Mouse (Mus musculus): Measurements from ENCODE around the gene Zfp82. TPM values are rescaled to one million over a fixed set of nuclear protein-coding genes. Genes with fewer than 3 reads are reported as not detected.
"Not testable (repeated sequence)": the region's sequence is repeated elsewhere in the genome, so short reads cannot be mapped to it uniquely, and the experiment has no call there.

The Zfp82 gene
- 3.9 and 4.6 TPM in 2 replicates for polyA plus RNA-seq (2012; ENCODE audit: insufficient read depth, insufficient read length, missing spikeins)

DNA sequence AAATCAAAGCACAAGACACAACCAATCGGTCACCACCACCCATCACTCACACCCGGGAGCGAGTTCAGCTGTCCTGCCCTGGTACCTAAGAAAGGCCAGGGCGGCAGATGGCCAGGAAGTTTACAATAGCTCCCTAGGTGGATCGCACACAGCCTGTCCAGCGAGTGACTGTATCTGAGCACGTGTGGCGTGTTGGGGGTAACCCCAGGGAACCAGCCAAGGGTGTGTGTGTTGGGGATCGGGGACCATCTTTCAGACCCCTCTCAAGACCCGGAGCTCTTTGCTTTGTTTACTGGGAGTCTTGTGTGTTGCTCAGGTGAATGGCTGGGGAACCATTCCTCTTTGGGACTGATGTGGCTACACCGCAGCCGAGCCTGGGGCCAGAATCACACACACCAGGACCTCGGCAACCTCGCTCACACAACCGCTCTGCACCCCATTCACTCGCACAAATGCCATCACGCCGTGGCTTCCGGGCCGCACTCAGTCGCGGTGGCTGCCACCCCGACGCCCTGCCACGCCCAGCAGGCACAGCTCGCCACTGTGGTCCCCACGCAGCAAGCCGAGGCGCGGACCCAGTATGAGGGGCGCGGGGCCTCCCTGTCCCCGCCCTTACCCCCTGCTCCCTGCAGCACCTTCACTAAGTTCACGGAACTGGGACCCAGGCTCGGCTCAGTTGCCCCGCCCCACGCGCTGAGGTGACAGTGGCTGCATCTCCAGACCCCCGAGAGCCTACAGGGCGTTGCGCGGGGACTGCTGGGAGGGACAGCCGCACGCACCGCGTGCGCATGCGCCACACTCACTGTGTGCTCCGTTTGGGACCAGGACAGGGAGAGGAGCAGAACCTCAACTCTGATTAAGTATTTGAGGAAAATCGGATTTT, at the start of gene Zfp82:
Gene Zfp82 (minus strand): TSS at position 755 of the 883 bp plus-strand sequence.
- no peak for TF ChIP-seq POLR2A (IDR thresholded peaks at IDR 0.05; ENCODE audit: borderline replicate concordance, low read depth, low read length)
- TF ChIP-seq CTCF (IDR thresholded peaks at IDR 0.05; ENCODE audit: low read depth, low read length): 0 out of 2 replicates have a peak, but pooled peaks have one; percentile 10
- Histone ChIP-seq H3K27ac (ENCODE audit: insufficient read depth, low read depth, low read length) (peak within 1 kb of the TSS; percentile 11; the same call in 1 of the 2 replicates), H3K4me3 (ENCODE audit: insufficient read depth, low read length) (peak within 1 kb of the TSS; percentile 83), H3K4me1 (ENCODE audit: control insufficient read depth, insufficient read depth, low read length) (no peaks in the 10 kb centered on the region)

DNA sequence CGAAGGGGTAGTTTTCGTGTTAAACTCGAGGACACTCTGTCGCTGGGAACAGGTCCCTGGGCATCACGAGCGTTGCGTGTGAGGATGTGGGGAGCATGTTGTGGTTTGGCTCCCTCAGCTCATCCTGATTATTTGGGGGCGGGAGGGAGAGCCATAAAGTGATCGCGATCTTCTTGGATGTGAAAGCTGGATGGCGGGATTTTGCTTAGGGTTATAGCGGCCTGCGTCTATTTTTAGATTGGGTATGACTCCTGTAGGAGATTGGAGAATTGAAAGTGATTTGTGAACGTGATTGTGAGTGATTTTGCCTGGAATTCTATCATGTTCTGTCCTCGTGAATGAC, 49.5 kb upstream of the Zfp82 start:
- peaks cover 7% of the 10 kb centered on the region; the same call in 1 of the 2 replicates for H3K4me1 ChIP-seq (ENCODE audit: control insufficient read depth, insufficient read depth, low read length)
- peak overlapping the region; percentile 22 for H3K27ac ChIP-seq (ENCODE audit: insufficient read depth, low read depth, low read length)
- TF ChIP-seq POLR2A (IDR thresholded peaks at IDR 0.05; ENCODE audit: borderline replicate concordance, low read depth, low read length) (no peak), CTCF (IDR thresholded peaks at IDR 0.05; ENCODE audit: low read depth, low read length) (no peak)
- peak overlapping the region; percentile 89 for H3K4me3 ChIP-seq (ENCODE audit: insufficient read depth, low read length)

DNA sequence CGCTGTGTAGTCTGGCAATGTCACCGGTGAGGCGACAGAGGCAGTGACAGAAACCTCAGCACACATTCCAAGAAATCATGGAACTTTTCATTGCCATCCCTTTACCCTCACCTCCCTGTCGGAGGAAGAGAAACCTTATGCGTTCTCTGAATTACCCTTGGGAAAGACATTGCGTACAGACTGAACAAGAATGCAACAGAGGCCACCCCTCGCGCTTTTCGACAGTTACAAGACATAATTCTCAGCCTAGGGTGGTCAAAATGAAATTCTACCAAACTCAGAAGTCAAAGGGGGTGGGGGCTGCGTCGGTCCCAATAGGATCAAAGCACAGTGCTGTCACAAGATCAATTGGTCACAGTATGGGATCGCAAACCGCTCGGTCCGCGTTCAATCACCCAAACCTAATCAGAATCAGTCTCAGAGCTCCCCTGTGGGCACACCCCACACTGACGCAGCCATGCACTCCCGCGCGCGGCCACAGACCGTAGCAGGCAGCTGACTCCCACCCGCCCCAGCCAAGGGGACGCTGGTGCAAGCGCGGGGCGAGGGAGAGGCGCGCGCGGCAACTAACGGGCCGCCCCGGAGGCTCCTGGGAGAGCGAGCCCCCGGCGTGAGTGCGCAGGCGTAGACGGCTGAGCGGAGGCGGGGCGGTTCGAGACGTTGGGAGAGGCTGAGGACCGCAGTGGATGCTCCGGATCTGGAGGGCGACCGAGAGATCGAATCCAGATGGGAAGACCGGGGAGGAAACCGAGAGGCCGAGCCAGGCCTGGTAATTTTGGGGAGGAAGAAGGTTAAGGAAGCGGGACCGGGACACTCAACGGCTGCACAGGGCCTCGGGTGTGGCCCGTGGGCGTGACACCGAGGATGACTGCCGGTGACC, 48.8 kb upstream of the Zfp82 start, which contains the start of gene Zfp382:
Gene Zfp382 (plus strand): TSS at position 635 of the 880 bp plus-strand sequence.
- Histone ChIP-seq H3K27ac (ENCODE audit: insufficient read depth, low read depth, low read length) (peak within 1 kb of the TSS; percentile 58), H3K4me3 (ENCODE audit: insufficient read depth, low read length) (peak within 1 kb of the TSS; percentile 89), H3K4me1 (ENCODE audit: control insufficient read depth, insufficient read depth, low read length) (peaks cover 7% of the 10 kb centered on the region; the same call in 1 of the 2 replicates)
- TF ChIP-seq CTCF (IDR thresholded peaks at IDR 0.05; ENCODE audit: low read depth, low read length) (no peak), POLR2A (IDR thresholded peaks at IDR 0.05; ENCODE audit: borderline replicate concordance, low read depth, low read length) (no peak)

DNA sequence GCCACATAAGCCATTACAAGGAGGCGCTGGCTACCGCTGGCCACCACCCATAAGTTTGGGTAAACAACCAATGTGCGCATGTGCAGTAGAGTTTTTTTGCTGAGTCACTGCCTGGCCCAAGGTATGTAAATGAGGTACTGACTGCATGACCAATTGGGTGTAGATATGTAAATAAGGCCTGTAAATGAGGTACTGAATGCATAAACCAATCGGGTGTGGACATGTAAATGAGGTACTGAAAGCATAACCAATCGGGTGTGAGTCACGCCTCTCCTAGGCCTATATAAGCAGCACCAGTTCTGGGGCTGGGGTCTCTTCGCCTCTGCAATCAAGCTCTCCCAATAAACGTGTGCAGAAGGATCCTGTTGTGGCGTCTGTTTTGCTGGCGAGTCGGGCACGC, 45.2 kb upstream of the Zfp82 start:
- H3K27ac ChIP-seq (ENCODE audit: insufficient read depth, low read depth, low read length); H3K4me1 ChIP-seq (ENCODE audit: control insufficient read depth, insufficient read depth, low read length); H3K4me3 ChIP-seq (ENCODE audit: insufficient read depth, low read length): not testable (repeated sequence)

DNA sequence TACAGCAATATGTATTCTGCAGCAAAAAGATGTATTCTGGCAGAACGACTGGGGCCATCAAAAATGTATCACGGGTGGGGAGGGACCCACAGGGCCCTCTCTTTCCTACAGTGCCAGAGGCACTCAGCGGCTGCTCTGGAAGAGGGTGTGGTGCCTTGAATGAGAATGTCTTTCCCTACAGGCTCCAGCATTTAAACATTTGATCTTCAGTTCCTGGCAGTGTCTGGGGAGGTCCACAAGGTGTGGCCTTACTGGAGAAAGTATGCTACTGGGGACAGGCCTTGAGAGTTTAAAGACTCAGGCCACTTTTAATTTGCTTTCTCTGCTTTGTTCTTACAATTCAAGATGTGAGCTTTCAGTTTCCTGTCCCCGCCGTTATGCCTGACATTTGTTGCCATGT, 43.4 kb upstream of the Zfp82 start:
- Histone ChIP-seq H3K4me3 (ENCODE audit: insufficient read depth, low read length) (no peak overlapping the region), H3K27ac (ENCODE audit: insufficient read depth, low read depth, low read length) (no peak overlapping the region), H3K4me1 (ENCODE audit: control insufficient read depth, insufficient read depth, low read length) (peaks cover 2% of the 10 kb centered on the region; the same call in 1 of the 2 replicates)
- no peak for TF ChIP-seq POLR2A (IDR thresholded peaks at IDR 0.05; ENCODE audit: borderline replicate concordance, low read depth, low read length)
- TF ChIP-seq CTCF (IDR thresholded peaks at IDR 0.05; ENCODE audit: low read depth, low read length): no peak

DNA sequence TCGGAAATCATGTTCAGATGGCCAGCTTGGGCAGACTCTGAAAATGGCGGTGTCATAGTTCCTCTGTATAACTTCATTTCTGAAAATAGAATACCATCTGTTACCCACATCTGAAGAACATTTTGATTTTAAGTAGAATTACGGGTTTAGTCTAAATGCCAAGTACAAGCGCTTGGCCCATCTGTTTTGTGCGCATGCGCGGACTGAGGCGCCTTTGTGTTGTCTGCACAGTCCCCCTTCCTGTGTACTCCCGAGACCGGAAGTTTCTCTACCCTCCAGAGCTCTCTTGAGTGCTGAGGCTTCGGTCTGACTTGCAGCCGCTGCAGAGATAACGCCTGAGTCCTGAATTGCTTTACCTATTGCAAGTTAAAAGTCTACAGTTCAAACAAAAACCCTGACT, 26.6 kb upstream of the Zfp82 start:
- peaks cover 4% of the 10 kb centered on the region for H3K4me1 ChIP-seq (ENCODE audit: control insufficient read depth, insufficient read depth, low read length)
- H3K27ac ChIP-seq (ENCODE audit: insufficient read depth, low read depth, low read length): no peak overlapping the region
- TF ChIP-seq POLR2A (IDR thresholded peaks at IDR 0.05; ENCODE audit: borderline replicate concordance, low read depth, low read length) (no peak), CTCF (IDR thresholded peaks at IDR 0.05; ENCODE audit: low read depth, low read length) (no peak)
- H3K4me3 ChIP-seq (ENCODE audit: insufficient read depth, low read length): no peak overlapping the region

DNA sequence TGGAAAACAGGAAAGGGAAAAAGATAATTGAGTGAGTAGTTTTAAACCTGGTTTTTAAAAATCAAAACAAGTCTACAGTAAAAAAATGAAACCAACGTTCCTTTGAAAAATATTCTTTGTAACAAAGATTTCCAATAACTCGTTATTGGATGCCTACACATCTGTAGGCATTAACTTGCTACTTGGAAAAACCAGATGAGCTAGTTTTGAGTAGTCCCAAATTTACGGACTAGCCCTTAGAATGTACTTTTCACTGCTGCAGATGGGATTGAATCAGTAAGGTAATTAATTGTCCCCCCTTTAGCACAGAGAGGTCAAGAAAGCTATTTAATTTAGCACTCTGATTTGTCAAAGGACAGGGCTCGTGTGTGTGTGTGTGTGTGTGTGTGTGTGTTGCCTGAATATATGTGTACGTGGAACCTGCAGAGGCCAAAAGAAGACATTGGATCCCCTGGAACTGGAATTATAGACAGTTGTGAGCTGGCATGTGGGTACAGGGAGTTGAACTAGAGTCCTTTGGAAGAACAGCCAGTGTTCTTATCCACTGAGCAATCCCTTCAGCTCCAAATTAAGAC, 22.9 kb upstream of the Zfp82 start:
- Histone ChIP-seq H3K27ac (ENCODE audit: insufficient read depth, low read depth, low read length) (no peak overlapping the region), H3K4me3 (ENCODE audit: insufficient read depth, low read length) (peak overlapping the region; percentile 81)
- no peak for TF ChIP-seq POLR2A (IDR thresholded peaks at IDR 0.05; ENCODE audit: borderline replicate concordance, low read depth, low read length)
- TF ChIP-seq CTCF (IDR thresholded peaks at IDR 0.05; ENCODE audit: low read depth, low read length): no peak

DNA sequence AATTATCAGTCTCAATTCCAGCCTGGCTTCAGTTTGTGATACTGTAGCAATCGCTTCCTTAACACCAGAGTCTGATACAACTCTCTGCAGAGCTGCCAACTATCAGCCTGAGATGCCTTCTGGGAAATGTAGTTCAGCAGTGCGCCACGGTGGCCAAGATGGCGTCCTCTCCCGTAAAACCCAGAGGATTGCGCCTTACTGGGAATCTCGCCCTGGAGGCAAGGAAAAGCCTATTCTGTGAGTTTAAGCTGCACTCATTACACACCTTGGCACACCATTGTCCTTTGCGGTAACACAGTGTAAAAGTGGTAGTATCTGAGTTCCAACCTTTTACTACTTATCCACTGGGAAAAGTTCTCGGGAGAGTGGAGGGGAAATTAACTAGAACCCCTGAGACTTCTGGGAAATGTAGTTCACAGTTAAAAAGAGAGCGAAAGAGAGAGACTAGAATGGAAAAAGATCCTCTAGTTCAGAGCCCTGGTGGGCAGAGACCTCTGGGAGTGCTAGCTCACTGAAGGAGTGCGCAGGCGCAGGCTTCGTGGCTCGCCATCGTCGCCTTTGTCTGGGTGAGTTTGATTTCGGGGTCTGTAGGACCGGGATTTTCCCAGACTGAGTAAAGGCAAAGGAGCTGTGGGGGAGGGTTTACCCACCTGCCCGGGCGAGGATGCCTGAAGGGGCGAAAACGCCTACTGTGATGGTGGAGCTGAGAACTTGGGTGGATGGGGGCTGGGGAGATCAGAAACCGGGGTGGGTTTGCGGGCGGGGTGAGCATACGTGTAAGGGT, 22.1 kb upstream of the Zfp82 start, which contains the start of gene Zfp260:
Gene Zfp260 (plus strand): TSS at position 132 of the 784 bp plus-strand sequence.
- H3K4me3 ChIP-seq (ENCODE audit: insufficient read depth, low read length): peak within 1 kb of the TSS; percentile 81
- TF ChIP-seq POLR2A (IDR thresholded peaks at IDR 0.05; ENCODE audit: borderline replicate concordance, low read depth, low read length): no peak
- TF ChIP-seq CTCF (IDR thresholded peaks at IDR 0.05; ENCODE audit: low read depth, low read length): no peak; the same call in 1 of the 2 replicates
- peak within 1 kb of the TSS; percentile 75 for H3K27ac ChIP-seq (ENCODE audit: insufficient read depth, low read depth, low read length)
- peaks cover 7% of the 10 kb centered on the region for H3K4me1 ChIP-seq (ENCODE audit: control insufficient read depth, insufficient read depth, low read length)

More for the DNA sequence above, 22.9 kb upstream of the Zfp82 start:
- peaks cover 7% of the 10 kb centered on the region for H3K4me1 ChIP-seq (ENCODE audit: control insufficient read depth, insufficient read depth, low read length)
